Mouse (Mus musculus): ENCODE measurements around the gene Ahnak2. TPM values are rescaled to one million over a fixed set of nuclear protein-coding genes. Genes with fewer than 3 reads are reported as not detected.
A peak's percentile ranks its signal among the peaks of the same experiment; 100 is the strongest.
"Not testable (repeated sequence)": the region's sequence is repeated elsewhere in the genome, so short reads cannot be mapped to it uniquely, and the experiment has no call there.

Ahnak2 gene
- total RNA-seq (2014; fragmentation: Nextera tagmentation) (not detected in 2 replicates), total RNA-seq (2017) (not detected in 2 replicates)

DNA sequence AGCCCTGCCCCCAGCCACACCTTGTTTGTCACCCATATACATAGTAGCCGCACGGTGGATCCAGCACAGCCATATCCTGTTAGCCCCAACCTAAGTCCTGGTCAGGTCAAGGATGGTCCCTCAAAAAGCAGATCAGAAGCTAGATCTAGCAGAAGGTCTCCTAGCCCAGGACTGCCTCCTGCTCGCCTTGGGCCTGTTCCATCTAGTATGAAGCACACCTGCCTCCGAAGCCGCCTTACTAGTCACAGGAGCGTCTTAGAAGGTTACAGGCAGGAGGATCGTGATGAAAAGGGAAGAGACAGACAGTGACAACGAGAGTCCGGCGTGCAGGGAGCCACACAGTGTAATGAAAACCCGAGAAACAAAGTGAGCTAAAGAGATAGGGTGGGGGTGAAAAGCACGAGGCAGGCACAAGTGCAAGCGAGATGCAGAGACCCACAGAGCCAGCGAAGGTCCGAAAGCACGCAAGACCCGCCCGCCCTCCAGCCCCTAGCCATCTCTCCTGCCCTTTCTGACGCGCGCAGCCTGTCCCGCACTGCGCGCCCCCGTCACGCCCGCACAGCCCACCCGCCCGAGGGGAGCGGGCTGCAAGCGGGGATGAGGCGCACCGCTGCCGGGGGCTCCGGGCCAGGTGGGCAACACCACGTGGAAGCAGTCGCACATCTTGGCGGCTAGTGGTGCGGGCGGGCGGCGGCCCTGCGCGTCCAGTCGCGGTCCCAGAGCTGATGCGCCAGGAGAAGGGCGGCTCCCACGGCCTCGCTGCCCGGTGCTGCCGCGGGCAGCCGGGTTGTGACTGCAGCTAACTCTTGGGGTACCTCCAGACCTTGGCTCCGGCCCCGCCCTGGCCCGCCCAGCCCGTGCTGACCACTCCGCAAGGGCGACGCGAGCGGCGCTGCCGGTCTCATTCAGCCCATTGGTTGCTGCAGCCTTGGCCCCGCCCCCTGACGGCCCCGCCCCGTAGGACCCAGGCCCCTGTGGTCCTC lies at the start of gene Ahnak2:
Ahnak2 (minus strand) TSS at position 794 of the 983 bp plus-strand sequence.
- ATAC-seq (replicated peaks; ENCODE audit: low FRiP score, low TSS enrichment, poor library complexity, severe bottlenecking) = no peak

- no peak for ATAC-seq (replicated peaks; ENCODE audit: low FRiP score, low TSS enrichment, poor library complexity, severe bottlenecking)
Observed at GRCm38 (mm10) chr12:112851116-112851515, 48.7 kb upstream of the Ahnak2 start.

- no peak for ATAC-seq (replicated peaks; ENCODE audit: low FRiP score, low TSS enrichment, poor library complexity, severe bottlenecking)
Observed at GRCm38 (mm10) chr12:112850344-112850743, 47.9 kb upstream of the Ahnak2 start.

GRCm38 (mm10) chr12:112849235-112850022 lies 47.0 kb upstream of the Ahnak2 start:
- 0 out of 2 replicates have a peak, but pooled peaks have one; percentile 29 for ATAC-seq (replicated peaks; ENCODE audit: low FRiP score, low TSS enrichment, poor library complexity, severe bottlenecking)

DNA sequence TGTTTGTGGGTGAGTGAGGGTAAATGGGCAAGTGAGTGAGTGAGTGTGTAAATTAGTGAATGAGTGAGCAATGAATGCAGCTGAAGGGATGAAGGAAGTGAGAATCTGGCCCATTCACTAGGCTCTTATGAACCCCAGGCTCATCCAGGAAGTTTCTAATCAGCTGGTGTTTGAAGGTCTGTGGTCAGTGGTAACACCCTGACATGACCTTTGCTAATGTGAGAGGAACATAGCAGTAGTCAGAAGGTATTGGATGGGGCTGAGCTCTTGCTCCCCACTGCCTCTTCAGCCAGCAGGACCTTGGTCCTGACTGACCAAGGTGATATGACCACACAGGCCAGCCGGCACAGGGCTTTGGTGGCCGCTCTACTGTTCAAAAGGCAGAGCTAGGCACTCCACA lies 45.4 kb upstream of the Ahnak2 start:
- ATAC-seq (replicated peaks; ENCODE audit: low FRiP score, low TSS enrichment, poor library complexity, severe bottlenecking) = no peak

GRCm38 (mm10) chr12:112843803-112844202 lies 41.3 kb upstream of the Ahnak2 start:
- peak; percentile 97 for ATAC-seq (replicated peaks; ENCODE audit: low FRiP score, low TSS enrichment, poor library complexity, severe bottlenecking)

DNA sequence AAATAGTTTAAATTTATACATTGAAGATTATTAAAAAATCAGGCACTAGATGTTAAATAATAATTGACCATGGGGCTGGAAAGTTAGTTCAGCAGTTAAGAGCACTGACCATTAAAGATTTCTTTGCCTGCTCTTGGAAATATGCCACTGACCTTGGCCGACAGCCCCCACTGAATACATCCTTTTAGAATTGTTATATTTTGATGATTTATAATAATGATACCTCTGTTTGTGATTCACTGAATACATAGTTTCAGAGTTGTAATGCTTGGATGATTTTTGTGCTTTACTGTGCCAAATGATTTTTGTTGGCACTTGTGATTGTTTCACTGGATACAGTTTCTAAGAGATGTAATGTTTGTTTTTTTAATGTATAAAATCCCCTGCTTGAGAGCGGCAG lies 39.7 kb upstream of the Ahnak2 start:
- ATAC-seq (replicated peaks; ENCODE audit: low FRiP score, low TSS enrichment, poor library complexity, severe bottlenecking) = not testable (repeated sequence)

DNA sequence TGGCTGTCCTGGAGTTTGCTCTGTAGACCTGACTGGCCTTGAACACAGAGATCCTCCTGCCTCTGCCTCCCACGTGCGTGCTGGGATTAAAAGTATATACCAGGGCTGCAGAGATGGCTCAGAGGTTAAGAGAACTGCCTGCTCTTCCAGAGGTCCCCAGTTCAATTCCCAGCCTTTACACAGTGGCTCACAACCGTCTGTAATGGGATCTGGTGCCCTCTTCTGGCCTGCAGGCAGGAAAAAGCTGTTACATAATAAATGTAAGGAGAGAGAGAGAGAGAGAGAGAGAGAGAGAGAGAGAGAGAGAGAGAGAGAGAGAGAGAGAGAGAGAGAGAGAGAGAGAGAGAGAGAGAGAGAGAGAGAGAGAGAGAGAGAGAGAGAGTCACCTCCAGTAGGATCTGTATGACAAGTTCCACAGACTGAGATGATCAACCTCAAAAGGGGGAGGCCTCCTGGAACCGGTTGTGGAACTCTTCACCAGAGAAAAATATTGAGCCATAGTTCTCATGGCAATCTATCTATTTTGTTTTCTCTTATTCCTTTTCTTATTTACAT lies 39.0 kb upstream of the Ahnak2 start:
- not testable (repeated sequence) for ATAC-seq (replicated peaks; ENCODE audit: low FRiP score, low TSS enrichment, poor library complexity, severe bottlenecking)

DNA sequence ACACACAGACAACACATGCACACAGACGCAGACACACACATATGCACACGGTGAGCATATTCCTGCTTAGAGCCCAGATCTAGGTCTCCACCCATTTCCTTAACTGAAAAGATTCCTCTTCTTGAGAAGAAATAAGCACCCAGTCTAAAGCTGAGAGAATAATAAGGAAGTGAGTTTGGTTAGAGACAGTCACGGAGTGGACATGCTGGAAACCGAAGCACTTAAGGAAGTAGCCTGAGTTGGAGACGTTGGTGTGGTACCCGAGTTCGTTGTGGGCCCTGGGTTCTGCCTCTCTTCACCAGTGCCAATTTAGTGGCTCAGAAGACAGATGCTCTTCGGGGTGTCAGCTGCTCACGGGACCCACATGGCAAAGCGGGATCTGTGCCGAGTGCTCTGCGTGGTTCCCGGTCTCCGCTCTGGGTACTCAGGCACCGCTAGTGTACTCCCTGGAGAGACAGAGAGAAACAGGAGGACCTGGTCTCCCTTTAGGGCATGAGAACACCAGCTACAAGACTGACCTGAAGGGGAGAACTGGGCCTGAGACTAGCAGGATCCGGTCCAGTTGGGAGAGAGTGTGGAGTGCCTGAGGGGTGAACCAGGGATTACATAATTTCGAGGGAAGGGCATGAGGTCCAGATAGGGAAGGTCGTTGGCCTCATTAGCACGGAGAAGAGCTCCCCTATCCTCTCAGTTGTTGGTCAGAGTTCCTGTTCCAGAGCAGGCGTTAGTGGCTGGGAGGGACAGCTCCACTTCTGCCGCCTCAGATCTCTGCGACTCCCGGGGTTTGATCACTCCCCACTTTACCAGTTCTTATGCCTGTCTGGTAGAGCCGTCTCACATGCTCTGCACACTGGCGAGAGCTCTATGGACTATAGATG lies 38.0 kb upstream of the Ahnak2 start:
- no peak for ATAC-seq (replicated peaks; ENCODE audit: low FRiP score, low TSS enrichment, poor library complexity, severe bottlenecking)

- ATAC-seq (replicated peaks; ENCODE audit: low FRiP score, low TSS enrichment, poor library complexity, severe bottlenecking) = no peak
Observed at GRCm38 (mm10) chr12:112835046-112835445, 32.6 kb upstream of the Ahnak2 start.

DNA sequence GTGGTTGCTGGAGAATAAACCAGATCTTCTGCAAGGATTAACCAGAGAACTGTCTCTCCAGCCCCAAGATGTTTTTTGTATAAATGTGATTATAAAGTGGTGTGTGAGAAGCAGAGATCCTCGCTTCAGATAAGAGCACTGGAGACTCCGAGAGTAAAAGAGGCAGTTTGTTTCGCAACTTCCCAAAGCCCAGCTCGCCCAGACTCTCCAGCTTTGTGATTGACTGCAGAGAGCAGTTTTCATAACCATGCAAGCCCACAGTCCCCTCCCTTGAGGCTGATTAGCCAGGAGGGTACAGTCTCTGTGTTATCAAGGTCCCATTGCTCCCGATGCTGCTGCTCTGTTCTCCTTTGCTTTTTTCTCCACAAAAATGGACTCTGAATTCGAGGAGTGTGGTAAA lies 31.1 kb upstream of the Ahnak2 start:
- no peak for ATAC-seq (replicated peaks; ENCODE audit: low FRiP score, low TSS enrichment, poor library complexity, severe bottlenecking)

- ATAC-seq (replicated peaks; ENCODE audit: low FRiP score, low TSS enrichment, poor library complexity, severe bottlenecking) = no peak
Observed at GRCm38 (mm10) chr12:112832411-112832810, 30.0 kb upstream of the Ahnak2 start.

GRCm38 (mm10) chr12:112830570-112830969 lies 28.1 kb upstream of the Ahnak2 start:
- peak; percentile 23; the same call in 1 of the 2 replicates for ATAC-seq (replicated peaks; ENCODE audit: low FRiP score, low TSS enrichment, poor library complexity, severe bottlenecking)

- no peak for ATAC-seq (replicated peaks; ENCODE audit: low FRiP score, low TSS enrichment, poor library complexity, severe bottlenecking)
Observed at GRCm38 (mm10) chr12:112830141-112830540, 27.7 kb upstream of the Ahnak2 start.

DNA sequence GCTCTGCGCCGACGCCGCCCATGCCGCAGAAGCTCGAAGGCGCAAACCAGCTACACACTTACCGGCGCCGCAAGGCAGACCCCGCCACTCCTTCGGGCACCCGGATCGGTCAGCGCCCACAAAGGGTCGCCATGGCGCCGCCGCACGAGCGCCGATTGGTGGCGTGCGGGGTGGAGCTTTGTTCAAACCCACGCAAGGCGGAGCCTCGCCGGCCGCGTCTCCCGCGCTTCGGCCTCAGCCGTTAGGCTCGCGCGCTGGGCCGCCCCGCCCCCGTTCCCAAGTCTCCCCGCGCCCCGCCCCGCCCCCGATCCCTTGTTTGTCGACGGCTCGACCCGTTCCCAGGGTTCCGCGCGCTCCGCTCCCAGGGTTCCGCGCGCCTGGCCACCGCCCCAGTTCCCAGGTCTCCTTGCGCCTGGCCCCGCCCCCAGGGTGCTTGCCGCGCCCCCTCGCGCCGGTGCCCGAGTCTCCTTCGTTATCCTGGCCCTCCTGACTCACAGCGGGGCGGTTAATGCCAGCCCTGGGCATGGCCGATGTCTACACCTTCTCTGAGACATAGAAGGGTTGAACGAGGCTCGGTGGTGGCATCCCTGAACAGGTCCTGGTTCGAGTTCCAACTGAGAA lies 26.9 kb upstream of the Ahnak2 start, which contains the start of gene Cdca4:
Cdca4 (minus strand) TSS at position 180 of the 621 bp plus-strand sequence.
- ATAC-seq (replicated peaks; ENCODE audit: low FRiP score, low TSS enrichment, poor library complexity, severe bottlenecking) = peak; percentile 87

DNA sequence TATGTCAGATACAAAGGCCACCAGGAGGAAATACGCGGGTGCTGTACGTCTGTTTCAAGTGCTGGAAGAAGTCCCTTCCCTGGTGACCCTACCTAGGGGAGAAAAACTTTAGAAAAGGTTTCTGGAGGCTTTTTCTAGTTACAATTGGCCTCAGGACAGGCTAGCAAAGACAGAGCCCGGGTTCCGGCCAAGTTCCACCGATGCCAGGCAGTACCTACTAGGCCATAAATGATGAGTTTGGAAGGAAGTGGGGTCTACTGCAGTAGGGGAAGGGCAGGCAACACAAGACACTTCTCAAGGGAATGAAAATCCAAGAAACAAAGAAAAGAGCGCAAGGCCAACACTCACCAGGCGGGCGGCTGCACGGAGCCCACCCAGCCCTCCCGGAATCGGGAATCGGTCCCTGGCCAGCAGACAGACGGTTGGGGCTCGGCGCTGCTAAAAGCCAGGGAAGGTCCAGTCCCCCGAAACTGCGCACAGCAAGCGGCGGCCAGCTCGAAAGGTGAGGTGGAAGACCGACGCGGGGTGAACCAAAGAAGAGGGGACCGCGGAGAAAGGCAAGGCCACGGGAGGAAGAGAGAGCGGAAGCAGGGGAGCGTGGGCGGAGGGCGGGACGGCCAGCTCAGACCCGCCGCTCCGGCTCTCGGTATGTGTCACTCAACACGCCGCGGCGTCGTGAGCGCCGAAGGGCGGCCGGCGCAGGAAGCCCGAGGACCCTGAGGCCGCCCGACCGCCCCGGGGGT lies 26.2 kb upstream of the Ahnak2 start:
- ATAC-seq (replicated peaks; ENCODE audit: low FRiP score, low TSS enrichment, poor library complexity, severe bottlenecking) = peak; percentile 37

DNA sequence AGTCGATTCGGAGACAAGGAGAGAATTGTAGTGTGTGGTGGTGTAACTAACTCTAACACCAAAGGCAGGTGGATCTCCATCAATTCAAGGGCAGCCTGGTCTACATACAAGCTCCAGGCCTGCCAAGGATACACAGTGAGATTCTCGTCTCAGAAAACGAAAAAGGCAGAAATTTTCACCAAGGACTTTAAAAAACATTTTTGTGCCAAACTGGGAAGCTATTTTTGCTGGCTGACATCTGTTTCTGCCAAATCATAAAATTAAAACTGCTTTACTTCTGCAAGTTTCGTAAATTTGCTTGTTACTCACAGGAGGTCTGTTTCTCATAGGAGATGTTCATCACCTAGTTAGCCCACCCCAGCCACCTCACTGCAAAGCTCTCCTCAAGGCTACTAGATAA lies 23.4 kb upstream of the Ahnak2 start:
- no peak for ATAC-seq (replicated peaks; ENCODE audit: low FRiP score, low TSS enrichment, poor library complexity, severe bottlenecking)

- no peak for ATAC-seq (replicated peaks; ENCODE audit: low FRiP score, low TSS enrichment, poor library complexity, severe bottlenecking)
Observed at GRCm38 (mm10) chr12:112823221-112823620, 20.8 kb upstream of the Ahnak2 start.

Data from megakaryocyte-erythroid progenitor cell, adult 5-6 weeks (primary cell).